Mouse (Mus musculus): ENCODE data around the gene Utrn.
"Not testable (repeated sequence)": the region's sequence is repeated elsewhere in the genome, so short reads cannot be mapped to it uniquely, and the experiment has no call there.

Utrn gene

GRCm38 (mm10) chr10:12690601-12691000 is 178.6 kb downstream of the Utrn start:
- DNase-seq (ENCODE audit: low read depth): peak; percentile 62

GRCm38 (mm10) chr10:12685683-12686082 is 183.5 kb downstream of the Utrn start:
- no peak for DNase-seq (ENCODE audit: low read depth)

GRCm38 (mm10) chr10:12684018-12684417 is 185.1 kb downstream of the Utrn start:
- DNase-seq (ENCODE audit: low read depth): no peak

- no peak for DNase-seq (ENCODE audit: low read depth)
These were observed 195.9 kb downstream of the Utrn start for GRCm38 (mm10) chr10:12673309-12673708.

GRCm38 (mm10) chr10:12671608-12672007 is 197.6 kb downstream of the Utrn start:
- no peak for DNase-seq (ENCODE audit: low read depth)

GRCm38 (mm10) chr10:12662035-12662434 is 207.1 kb downstream of the Utrn start:
- peak; percentile 55 for DNase-seq (ENCODE audit: low read depth)

GRCm38 (mm10) chr10:12658023-12658744 is 211.0 kb downstream of the Utrn start:
- DNase-seq (ENCODE audit: low read depth): no peak

GRCm38 (mm10) chr10:12652988-12653387 is 216.2 kb downstream of the Utrn start:
- no peak for DNase-seq (ENCODE audit: low read depth)

GRCm38 (mm10) chr10:12646119-12646518 is 223.0 kb downstream of the Utrn start:
- no peak for DNase-seq (ENCODE audit: low read depth)

- DNase-seq (ENCODE audit: low read depth): no peak
These were observed 225.8 kb downstream of the Utrn start for GRCm38 (mm10) chr10:12643336-12643735.

- no peak for DNase-seq (ENCODE audit: low read depth)
These were observed 229.5 kb downstream of the Utrn start for GRCm38 (mm10) chr10:12639638-12640037.

- DNase-seq (ENCODE audit: low read depth): no peak
These were observed 235.2 kb downstream of the Utrn start for GRCm38 (mm10) chr10:12633965-12634364.

- DNase-seq (ENCODE audit: low read depth): no peak
These were observed 238.2 kb downstream of the Utrn start for GRCm38 (mm10) chr10:12630933-12631332.

GRCm38 (mm10) chr10:12618397-12618796 is 250.8 kb downstream of the Utrn start:
- no peak for DNase-seq (ENCODE audit: low read depth)

GRCm38 (mm10) chr10:12615723-12616122 is 253.4 kb downstream of the Utrn start:
- DNase-seq (ENCODE audit: low read depth): peak; percentile 12

GRCm38 (mm10) chr10:12614465-12615199 is 254.5 kb downstream of the Utrn start:
- peak; percentile 33 for DNase-seq (ENCODE audit: low read depth)

- DNase-seq (ENCODE audit: low read depth): peak; percentile 71
These were observed 256.8 kb downstream of the Utrn start for GRCm38 (mm10) chr10:12612235-12612863.

GRCm38 (mm10) chr10:12609896-12610295 is 259.3 kb downstream of the Utrn start:
- no peak for DNase-seq (ENCODE audit: low read depth)

GRCm38 (mm10) chr10:12608634-12609033 is 260.5 kb downstream of the Utrn start:
- DNase-seq (ENCODE audit: low read depth): no peak

GRCm38 (mm10) chr10:12607180-12607579 is 262.0 kb downstream of the Utrn start:
- not testable (repeated sequence) for DNase-seq (ENCODE audit: low read depth)

GRCm38 (mm10) chr10:12595379-12595778 is 273.8 kb downstream of the Utrn start:
- DNase-seq (ENCODE audit: low read depth): no peak

- DNase-seq (ENCODE audit: low read depth): no peak
These were observed 274.2 kb downstream of the Utrn start for GRCm38 (mm10) chr10:12594958-12595357.

GRCm38 (mm10) chr10:12593071-12593470 is 276.1 kb downstream of the Utrn start:
- no peak for DNase-seq (ENCODE audit: low read depth)

Measured in naive thymus-derived CD4-positive, alpha-beta T cell, adult 2 months (primary cell).